Mouse (Mus musculus) gastrocnemius, postnatal 36 days (tissue): ENCODE measurements around the gene Itm2c. TPM values are rescaled to one million over a fixed set of nuclear protein-coding genes. Genes with fewer than 3 reads are reported as not detected.

Source experiments
- DNase-seq, 2 experiments: peaks; one replicate each; pipeline ENCODE4 v3.0.0; 2022
- intact Hi-C: fragments of 180-260 bp; cut with DNase I; formaldehyde crosslinking; loops from one replicate; pipeline ENCODE4 v1.15.1; 2025
- total RNA-seq, 2 experiments: library from RNA; stranded (reverse); gene quantifications; 2 replicates each; pipeline ENCODE4 v1.2.3; 2021

Gene Itm2c
- total RNA-seq, 2 experiments from 2014 or later = 20.7 to 27.2 TPM

GRCm38 (mm10) chr1:85929406-85929805, 35.3 kb downstream of the Itm2c start:
- DNase-seq = no peak
- intact Hi-C loops = no loop called here

DNA sequence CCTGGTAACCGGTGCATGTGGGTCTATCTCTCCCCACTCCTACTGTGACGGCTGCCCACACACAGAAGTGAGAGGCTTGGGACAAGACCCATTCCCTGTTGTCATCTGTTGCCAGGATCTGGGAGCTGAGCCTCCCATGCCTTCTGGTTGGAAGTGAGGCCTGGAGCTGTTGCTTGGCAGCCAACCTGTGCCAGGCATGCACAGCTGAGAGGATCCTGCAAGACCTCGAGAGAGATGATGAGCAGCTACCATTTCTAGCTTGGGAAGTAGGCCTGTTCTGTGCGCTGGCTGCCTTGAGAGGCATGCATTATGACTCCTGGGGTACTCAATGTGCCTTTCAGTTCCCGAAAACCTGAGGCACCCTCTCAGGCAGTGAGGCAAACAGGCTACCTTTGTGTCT, 37.1 kb downstream of the Itm2c start:
- intact Hi-C loops = loop anchor here (5.0 kb wide), 1 partner anchor 79 kb away; no protein-coding TSS in a partner anchor
- DNase-seq = no peak

- no peak for DNase-seq
- intact Hi-C loops = loop anchor here (2.0 to 5.0 kb wide), 2 partner anchors 74 to 81 kb away; no protein-coding TSS in a partner anchor
Measured at GRCm38 (mm10) chr1:85933226-85933625, 39.1 kb downstream of the Itm2c start.

GRCm38 (mm10) chr1:85933631-85934465, 39.8 kb downstream of the Itm2c start:
- intact Hi-C loops = loop anchor here (2.0 to 5.0 kb wide), 2 partner anchors 73 to 82 kb away; no protein-coding TSS in a partner anchor
- no peak for DNase-seq

DNA sequence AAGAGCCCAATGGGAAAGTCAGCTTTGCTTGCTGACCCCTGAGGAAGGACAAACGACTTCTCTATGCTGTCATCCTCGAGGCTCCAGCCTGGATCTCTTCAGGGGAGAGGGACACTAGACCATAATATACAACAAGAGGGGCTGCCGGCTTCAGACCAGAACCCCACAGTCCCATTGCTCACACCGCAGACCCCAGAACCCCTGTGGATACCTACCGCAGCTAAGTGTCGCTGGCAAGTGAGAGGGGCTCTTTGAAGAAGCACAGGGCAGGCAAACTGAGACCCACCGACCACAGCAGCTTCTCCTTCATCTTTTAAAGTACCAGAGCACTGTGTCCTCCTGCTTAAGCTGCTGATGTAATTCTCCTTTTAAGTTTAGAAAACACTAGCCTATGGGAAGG, 40.5 kb downstream of the Itm2c start:
- intact Hi-C loops = loop anchor here (5.0 kb wide), 1 partner anchor 82 kb away; no protein-coding TSS in a partner anchor
- no peak for DNase-seq

DNA sequence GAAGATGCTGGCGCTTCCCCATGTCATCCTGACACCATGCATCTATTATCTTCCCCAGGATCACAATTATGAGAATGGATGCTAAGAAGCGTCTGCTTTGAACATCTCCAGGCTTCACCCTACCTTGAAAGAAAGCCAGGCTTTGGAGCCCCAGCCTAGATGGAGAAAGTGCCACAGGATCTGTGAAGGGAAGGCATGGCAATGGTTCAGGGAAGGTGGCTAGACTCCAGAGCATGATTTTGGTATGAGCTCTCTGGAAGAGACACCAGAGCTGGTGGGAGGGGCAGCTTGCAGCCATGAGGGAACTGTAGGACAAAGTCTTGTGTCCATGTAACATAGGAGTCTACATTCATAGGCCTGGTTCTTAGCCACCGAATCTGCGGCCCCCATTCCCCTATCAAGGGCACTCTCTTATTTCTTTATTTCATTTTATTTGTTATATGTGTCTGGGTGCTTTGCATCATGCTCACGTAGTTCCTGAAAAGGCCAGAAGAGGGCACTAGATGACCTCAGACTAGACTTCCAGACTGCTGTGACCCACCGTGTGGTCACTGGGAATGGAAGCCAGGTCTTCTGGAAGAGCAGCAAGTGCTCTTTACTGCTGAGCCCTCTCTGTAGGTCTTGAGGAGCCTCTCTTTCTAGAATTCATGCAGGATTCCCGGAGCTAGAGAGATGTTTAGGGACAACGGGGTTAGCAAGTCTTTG, 41.2 kb downstream of the Itm2c start:
- intact Hi-C loops = no loop called here
- DNase-seq = peak in 1 of 2 experiments; percentile 27

DNA sequence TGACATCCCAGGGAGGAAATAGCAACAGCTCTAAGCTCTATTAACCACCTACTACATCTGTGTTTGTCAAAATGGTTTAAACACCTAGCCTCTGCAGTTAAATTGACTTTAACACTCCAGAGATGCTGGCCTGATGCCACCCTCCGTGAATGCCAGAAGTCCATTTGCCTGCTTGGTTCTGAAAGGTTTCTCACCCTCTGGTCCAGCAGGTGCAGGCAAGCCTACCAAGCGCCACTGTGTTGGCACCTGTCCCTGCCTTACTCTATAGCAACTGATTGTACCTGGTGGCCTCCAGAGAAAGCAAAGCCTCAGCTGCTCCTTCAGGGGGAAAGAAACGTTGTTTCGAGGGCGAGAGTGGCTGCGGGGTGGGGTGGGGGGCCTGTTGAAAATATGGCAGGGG, 42.2 kb downstream of the Itm2c start:
- intact Hi-C loops = no loop called here
- no peak for DNase-seq

DNA sequence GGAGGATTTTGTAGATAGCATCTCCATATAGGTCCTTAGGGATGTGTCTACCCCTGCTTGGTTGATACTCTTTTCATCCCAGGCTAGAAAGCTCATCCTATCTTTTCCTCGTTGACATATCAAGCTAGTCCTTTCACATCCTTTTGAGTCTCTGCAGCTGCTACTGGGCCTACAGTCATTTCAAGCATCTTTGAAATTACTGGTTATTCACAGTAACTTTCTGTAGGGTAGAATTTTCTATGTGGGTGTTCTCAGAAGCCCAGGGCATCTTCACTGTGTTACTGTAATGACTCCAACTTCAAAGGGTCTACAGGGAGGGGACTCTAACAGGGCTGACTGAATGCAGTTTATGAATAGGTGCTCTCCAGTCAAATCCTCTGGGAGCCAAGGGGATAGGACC, 43.2 kb downstream of the Itm2c start:
- intact Hi-C loops = no loop called here
- no peak for DNase-seq

GRCm38 (mm10) chr1:85942318-85942717, 48.2 kb downstream of the Itm2c start:
- intact Hi-C loops = no loop called here
- no peak for DNase-seq

GRCm38 (mm10) chr1:85949085-85949684, 55.1 kb downstream of the Itm2c start:
- intact Hi-C loops = no loop called here

GRCm38 (mm10) chr1:85955150-85955549, 61.1 kb downstream of the Itm2c start:
- no peak for DNase-seq
- intact Hi-C loops = no loop called here

More at GRCm38 (mm10) chr1:85949085-85949684, 55.1 kb downstream of the Itm2c start:
- no peak for DNase-seq

- intact Hi-C loops = no loop called here
- no peak for DNase-seq
Measured at GRCm38 (mm10) chr1:85957290-85957689, 63.2 kb downstream of the Itm2c start.

- intact Hi-C loops = no loop called here
- no peak for DNase-seq
Measured at GRCm38 (mm10) chr1:85957942-85958619, 64.0 kb downstream of the Itm2c start.

Other genes starting within 250 kb of the Itm2c start
- 1 to 10 TPM; 4.3 to 5.8 TPM for gene Sp100, start 244.3 kb upstream of the Itm2c start, total RNA-seq
- gene A630001G21Rik, start 115.6 kb upstream of the Itm2c start, total RNA-seq = under 1 TPM in 1 of 2 experiments, not detected in 1; 0.30 TPM
- gene Cab39, start 100.8 kb upstream of the Itm2c start, total RNA-seq = 100 to 1,000 TPM; 153 to 159 TPM
- not detected for gene 4933407L21Rik, start 34.2 kb downstream of the Itm2c start, total RNA-seq
- not detected for gene Gpr55, start 66.7 kb downstream of the Itm2c start, total RNA-seq
- not detected for gene Spata3, start 122.5 kb downstream of the Itm2c start, total RNA-seq
- not detected for gene 2810459M11Rik, start 151.6 kb downstream of the Itm2c start, total RNA-seq
- gene Psmd1, start 170.1 kb downstream of the Itm2c start, total RNA-seq = 100 to 1,000 TPM; 104 to 108 TPM
- under 1 TPM in 1 of 2 experiments, not detected in 1; 0.15 TPM for gene Htr2b, start 217.7 kb downstream of the Itm2c start, total RNA-seq
- gene Gm21972, start 239.4 kb downstream of the Itm2c start, total RNA-seq = 1 to 10 TPM in 1 of 2 experiments, not detected in 1; 1.1 TPM